Mouse (Mus musculus): Measurements from ENCODE around the gene Mesd. TPM values are rescaled to one million over a fixed set of nuclear protein-coding genes. Genes with fewer than 3 reads are reported as not detected.
A peak's percentile ranks its signal among the peaks of the same experiment; 100 is the strongest.

The Mesd gene
- total RNA-seq, 2 experiments from 2014 or later = 49.3 to 54.9 TPM

GRCm38 (mm10) chr7:83913405-83913932 is 29.2 kb downstream of the Mesd start:
- no peak for DNase-seq

DNA sequence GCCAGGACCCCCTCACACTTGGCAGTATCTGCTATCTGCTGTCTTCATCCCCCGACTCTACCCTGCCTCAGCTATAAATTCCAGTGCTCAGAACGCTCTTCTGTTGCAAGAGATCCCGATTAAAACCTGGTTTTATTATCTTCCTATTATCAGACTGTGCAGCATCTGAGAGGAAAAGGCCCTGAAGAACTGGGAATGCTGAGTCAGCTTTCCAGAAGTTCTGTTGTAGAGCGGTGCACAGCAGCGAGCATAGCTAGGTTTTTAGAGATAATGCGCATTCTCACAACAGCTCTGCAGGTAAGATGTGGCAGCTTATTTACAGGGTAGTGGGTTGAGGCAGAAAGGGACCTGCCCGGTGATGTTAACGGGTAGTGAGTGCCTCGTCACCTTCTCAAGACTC is 29.7 kb downstream of the Mesd start:
- DNase-seq = no peak

DNA sequence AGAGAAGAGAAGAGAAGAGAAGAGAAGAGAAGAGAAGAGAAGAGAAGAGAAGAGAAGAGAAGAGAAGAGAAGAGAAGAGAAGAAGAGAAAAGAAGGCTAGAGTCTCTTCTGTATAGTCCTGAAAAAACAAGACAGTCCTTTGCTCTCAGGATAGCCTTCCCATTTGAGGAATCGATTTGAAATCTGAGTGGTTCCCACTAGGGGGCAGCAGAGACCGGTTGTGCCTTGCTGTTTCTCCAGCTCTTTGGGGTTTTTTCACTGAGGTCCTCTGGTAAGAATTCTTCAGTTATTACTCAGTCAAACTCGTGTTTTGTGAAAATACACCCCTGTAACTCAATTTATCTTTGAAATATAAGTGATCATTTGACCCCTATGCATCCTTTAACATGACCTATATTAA is 30.3 kb downstream of the Mesd start:
- peak; percentile 72 to 93 for DNase-seq

DNA sequence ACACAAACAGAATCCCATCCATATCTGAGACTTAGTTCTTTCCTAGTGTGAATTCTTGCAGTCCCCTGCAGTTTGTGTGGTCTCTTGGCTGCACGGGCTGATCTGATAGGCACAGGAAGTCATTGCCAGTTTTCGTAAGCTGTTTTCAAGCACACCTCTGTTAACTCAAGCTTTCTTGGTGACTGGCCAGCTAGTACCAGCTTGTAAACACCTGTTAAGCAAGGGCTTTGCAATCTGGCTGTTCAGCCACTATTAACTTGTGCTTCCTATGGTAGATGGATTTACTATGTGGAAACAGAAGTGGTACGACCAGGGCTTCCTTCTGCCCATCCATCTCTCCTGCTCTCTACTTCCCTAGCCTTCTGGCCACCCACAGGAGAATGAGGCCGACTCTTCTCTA is 36.0 kb downstream of the Mesd start:
- no peak for DNase-seq

- DNase-seq = no peak
These were observed 37.4 kb downstream of the Mesd start for GRCm38 (mm10) chr7:83921637-83922036.

- DNase-seq = no peak
These were observed 54.9 kb downstream of the Mesd start for GRCm38 (mm10) chr7:83939017-83939721.

- no peak for DNase-seq
These were observed 55.9 kb downstream of the Mesd start for GRCm38 (mm10) chr7:83940136-83940535.

- peak; percentile 34 to 45 for DNase-seq
These were observed 57.4 kb downstream of the Mesd start for GRCm38 (mm10) chr7:83941701-83942101.

DNA sequence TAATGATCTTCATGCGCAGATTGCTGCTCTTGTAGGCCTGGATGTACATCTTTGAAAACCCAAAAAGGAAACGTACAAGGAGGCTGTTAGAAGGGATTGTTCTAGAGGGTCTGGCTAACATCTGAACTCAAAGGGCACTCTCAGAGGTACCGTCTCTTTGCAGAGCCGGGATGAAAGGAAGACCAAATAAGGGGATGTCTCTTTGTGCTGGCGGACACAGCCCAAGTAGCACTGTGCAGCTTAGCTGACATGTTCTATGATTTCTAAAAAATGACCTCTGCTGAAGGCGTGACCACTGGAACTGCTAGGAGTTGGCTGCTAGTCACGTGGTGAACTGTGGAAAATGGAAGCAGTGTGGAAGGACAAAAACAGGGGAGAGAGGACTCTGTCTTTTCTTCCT is 64.5 kb downstream of the Mesd start:
- DNase-seq = no peak

DNA sequence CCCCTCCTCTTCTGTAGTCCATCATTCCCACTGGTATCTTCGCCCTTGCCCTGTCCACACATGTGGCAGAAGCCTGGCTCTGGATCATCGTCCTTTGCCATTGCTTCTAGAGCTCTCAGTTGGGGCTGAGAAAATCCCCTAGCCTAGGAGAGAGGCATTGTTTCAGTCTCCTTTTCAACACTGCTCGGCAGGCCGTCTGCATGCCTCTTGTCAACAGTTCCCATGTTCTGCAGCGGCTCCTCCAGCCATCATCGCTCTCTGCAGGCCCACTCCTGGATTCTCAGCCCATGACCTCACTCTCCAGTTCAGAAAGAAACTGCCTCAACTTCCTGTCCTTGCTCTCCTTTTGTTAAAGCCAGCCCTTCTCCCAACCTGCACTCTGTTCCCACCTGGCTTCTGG is 65.4 kb downstream of the Mesd start:
- DNase-seq = no peak

Other genes starting within 250 kb of the Mesd start
- gene Il16, start 138.7 kb upstream of the Mesd start, total RNA-seq (2021) = 1 to 10 TPM; 6.7 to 8.6 TPM
- not detected for gene Cfap161, start 89.6 kb upstream of the Mesd start, total RNA-seq (2021)
- 1 to 10 TPM; 8.3 TPM for gene Tlnrd1, start 161 bp upstream of the Mesd start, total RNA-seq (2021)
- gene Cemip, start 202.0 kb downstream of the Mesd start, total RNA-seq (2021) = under 1 TPM in 1 of 2 experiments, not detected in 1; 0.08 TPM

Data from heart, adult 18-20 months (tissue).